Mouse (Mus musculus): ENCODE data around the gene Emp2.

Emp2 gene

DNA sequence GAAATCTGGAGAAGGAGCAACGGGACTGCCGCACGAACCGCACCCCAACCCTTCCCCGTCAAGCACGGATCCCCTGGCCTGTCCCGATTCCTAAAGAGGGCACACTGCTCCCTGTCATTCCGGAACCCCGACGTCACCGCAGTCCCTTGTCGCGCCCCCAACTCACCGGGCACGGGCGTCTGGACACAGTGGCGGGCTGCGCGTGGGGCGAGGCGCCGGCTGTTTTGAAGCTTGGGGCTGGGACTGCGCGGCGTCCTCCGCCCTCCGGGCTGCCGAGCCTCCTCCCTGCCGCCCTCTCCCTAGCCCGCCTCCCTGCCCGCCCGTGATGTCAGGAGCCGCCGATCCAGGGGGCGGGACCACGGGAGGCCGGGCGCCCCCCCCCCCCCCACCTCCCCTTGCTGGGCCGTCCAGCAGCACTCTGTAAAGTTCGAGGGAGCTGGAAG lies at the start of gene Emp2:
Emp2 (minus strand) TSS at position 323 of the 443 bp plus-strand sequence.
- no peak for DNase-seq (ENCODE audit: low read depth, low spot score)

- DNase-seq (ENCODE audit: low read depth, low spot score) = no peak
These were observed 49.3 kb upstream of the Emp2 start for GRCm38 (mm10) chr16:10363061-10363460.

GRCm38 (mm10) chr16:10359241-10359640 lies 45.5 kb upstream of the Emp2 start:
- DNase-seq (ENCODE audit: low read depth, low spot score) = no peak

DNA sequence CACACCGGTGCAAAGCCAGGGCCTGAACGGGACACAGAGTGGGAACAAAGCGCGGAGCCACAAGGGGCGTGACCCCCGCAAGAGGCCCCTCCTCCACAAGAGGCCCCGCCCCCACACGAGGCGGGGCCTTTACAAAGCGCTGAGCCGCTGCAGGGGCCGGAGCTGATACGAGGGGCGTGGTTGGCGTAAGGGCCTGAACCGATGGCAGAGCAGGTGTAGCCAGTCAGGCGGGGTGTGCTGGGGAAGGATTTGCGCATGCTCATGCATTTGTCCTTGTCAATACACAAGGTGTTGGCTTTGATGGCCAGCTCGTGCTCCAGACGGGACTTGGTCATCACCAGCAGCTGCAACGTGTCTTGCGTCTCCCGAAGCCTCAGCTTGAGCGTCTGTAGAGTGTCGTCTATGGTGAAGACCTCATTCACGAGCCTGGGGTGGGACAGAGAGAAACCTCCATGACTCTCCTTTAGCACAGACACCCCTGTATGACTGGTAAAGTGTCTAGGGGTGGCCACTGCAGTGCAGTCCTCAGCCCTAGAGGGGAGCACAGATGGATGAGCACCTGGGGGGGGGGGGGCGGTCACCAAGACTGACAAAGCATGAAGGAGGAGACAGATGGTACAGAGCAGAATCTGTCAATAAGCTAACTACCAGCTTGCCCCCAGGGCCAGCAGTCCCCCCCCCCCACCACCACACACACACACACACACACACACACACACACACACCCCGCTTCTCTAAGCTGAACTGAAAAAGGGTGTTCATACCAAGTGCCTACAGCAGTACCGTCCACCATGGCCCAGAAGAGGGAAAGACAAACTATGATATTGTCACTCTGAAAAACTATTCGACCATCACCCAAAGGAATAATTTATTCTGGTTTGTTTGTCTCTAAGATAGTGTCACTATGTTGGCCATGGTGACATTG lies 44.5 kb upstream of the Emp2 start:
- no peak for DNase-seq (ENCODE audit: low read depth, low spot score)

DNA sequence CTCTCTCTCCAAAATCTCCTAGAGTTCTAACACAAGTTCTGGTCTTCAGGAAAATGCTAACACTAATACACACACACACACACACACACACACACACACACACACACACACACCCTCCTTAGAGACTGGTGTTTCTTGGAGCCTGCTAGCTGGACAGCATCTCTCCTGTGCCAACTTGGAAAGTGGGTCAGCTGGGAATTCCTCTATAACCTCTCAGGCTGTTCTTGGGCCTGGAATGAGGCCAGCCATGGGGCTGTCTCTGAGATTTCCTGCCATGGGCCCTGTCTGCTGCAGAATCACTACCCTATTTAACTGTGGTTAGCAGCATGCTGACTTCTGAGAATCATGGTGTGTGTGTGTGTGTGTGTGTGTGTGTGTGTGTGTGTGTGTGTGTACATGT lies 41.2 kb upstream of the Emp2 start:
- DNase-seq (ENCODE audit: low read depth, low spot score) = no peak

GRCm38 (mm10) chr16:10351050-10351636 lies 37.4 kb upstream of the Emp2 start:
- no peak for DNase-seq (ENCODE audit: low read depth, low spot score)

- no peak for DNase-seq (ENCODE audit: low read depth, low spot score)
These were observed 36.1 kb upstream of the Emp2 start for GRCm38 (mm10) chr16:10349876-10350275.

- DNase-seq (ENCODE audit: low read depth, low spot score) = no peak
These were observed 35.7 kb upstream of the Emp2 start for GRCm38 (mm10) chr16:10349436-10349835.

GRCm38 (mm10) chr16:10347551-10347950 lies 33.8 kb upstream of the Emp2 start:
- DNase-seq (ENCODE audit: low read depth, low spot score) = no peak

DNA sequence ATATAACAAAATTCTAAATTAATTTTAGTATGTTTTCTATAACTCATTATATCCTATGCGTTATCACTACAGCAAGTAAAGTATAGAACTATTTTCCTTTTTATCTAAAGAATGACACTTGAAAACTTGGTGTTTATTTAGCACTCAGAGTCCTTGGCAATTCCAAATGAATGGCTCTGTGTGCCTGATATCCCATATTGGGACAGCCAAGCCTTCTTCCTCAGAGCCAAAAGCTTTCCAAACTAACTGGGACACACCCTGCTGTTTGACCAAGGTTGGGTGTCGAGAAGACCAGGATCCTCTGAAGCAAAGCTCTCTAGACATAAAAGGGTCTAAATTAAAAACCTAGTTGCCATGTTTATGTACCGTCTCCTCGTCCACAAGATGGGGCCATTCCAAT lies 27.3 kb upstream of the Emp2 start:
- no peak for DNase-seq (ENCODE audit: low read depth, low spot score)

- DNase-seq (ENCODE audit: low read depth, low spot score) = no peak
These were observed 26.2 kb upstream of the Emp2 start for GRCm38 (mm10) chr16:10339930-10340329.

GRCm38 (mm10) chr16:10338601-10339000 lies 24.8 kb upstream of the Emp2 start:
- no peak for DNase-seq (ENCODE audit: low read depth, low spot score)

GRCm38 (mm10) chr16:10337422-10338197 lies 23.8 kb upstream of the Emp2 start:
- DNase-seq (ENCODE audit: low read depth, low spot score) = no peak

DNA sequence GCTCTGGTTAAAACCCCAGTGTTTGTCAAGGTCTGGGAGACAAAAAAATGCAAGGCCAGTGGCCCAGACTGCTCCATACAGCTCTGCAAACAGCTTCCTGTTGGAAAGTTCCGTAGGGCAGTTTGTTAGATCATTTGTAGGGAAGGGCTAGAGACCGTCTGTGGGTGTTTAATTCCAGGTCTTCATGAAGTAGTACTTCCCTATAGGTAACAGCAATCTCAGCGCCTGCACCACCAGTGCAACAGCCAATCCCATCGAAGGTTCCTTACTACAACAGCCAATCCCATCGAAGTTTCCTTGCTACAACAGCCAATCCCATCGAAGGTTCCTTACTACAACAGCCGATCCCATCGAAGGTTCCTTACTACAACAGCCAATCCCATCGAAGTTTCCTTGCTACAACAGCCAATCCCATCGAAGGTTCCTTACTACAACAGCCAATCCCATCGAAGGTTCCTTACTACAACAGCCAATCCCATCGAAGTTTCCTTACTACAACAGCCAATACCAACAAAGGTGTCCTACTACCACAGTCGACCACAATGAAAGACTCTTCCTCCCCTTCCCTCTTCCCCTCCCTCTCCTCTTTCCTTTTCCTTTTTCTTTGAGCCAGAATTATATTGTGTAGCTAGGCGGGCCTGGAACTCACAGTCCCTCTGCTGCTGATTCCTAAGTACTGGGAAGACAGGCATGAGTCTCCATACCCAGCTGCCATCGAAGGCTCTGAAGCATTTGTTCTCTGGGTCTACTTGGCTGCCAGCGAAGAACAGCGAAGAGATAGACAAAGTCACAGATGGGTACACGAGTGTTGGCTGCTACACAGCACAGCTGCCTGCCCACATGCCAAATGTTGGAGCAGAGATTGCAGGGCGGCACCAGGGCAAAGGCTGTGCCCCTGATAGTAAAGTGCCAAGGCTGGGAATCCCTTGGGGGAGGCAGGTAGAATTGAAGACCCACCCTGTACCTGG lies 23.0 kb upstream of the Emp2 start:
- no peak for DNase-seq (ENCODE audit: low read depth, low spot score)

- DNase-seq (ENCODE audit: low read depth, low spot score) = no peak
These were observed 22.2 kb upstream of the Emp2 start for GRCm38 (mm10) chr16:10335953-10336352.

- DNase-seq (ENCODE audit: low read depth, low spot score) = no peak
These were observed 19.0 kb upstream of the Emp2 start for GRCm38 (mm10) chr16:10332732-10333131.

GRCm38 (mm10) chr16:10330586-10331495 lies 17.1 kb upstream of the Emp2 start:
- no peak for DNase-seq (ENCODE audit: low read depth, low spot score)

GRCm38 (mm10) chr16:10327563-10328333 lies 14.0 kb upstream of the Emp2 start:
- DNase-seq (ENCODE audit: low read depth, low spot score) = no peak

DNA sequence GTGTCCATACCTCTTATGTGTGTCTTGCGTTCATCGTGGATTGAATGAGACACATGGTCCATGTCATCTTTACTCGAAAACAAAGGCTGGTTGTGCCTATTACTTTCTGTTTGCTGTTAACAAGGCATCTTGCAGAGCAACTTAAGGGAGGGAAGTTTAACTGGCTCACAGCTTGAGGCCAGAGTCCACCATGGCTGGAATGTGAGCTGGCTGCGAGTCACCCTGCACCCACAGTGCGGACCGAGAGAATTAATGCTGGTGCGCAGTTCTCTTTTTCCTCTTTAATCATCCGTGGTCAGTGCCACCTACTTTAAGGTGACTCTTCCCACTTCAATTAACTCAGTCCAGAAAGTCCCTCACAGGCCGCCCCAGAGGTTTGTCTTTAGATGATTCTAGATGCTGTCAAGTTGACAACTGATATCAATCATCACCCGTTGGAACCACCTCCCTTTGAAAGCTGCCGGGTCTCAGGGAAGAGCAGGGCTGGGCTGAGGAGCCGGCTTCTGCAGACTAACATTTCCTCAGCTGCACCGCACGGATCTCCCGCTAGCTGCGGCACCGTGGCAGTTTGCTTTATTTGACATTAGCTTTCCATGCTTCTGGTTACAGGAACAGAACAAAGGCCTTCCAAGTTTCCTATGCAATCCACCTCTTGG lies 6.3 kb upstream of the Emp2 start:
- no peak for DNase-seq (ENCODE audit: low read depth, low spot score)

All from telencephalon, adult 2 months (tissue).